14 mouse cellular contexts compared by ENCODE assay signal in the genomic region with DNA sequence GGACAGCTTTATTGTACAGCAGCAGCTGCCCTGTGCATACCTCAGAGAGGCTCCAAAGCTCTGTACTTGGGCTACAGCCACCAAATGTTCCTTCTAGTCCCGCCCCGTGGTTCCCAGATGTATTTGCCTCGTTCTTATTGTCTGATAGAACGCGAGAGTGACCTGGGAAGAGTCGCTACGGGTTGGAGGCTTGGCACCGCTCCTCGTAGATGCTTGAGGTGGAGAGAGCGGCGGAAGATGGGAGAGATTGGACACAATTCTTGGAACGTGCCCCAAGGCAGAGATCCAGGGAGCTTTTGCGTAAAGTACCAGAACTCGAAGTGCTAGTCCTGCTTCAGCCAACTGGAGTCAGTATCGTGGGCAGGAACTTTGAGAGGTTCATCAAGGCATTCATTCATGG. TPM values are rescaled to one million over a fixed set of nuclear protein-coding genes. Genes with fewer than 3 reads are reported as not detected.
"Had no signal": no experiment of that assay in that cellular context is flagged by ENCODE, and none has a peak within 500 bp of the region (broad histone marks: within the 10 kb centered on the region; RNA-seq: fewer than 3 reads in every experiment).

No protein-coding gene starts in this region.

- H3K4me2 ChIP-seq: limb, embryonic 13.5 days; midbrain, embryonic 13.5 days had no signal

- ATAC-seq: lung, postnatal 0 days; midbrain, embryonic 13.5 days had no signal

- H3K27ac ChIP-seq: limb, embryonic 13.5 days; liver, embryonic 14.5 days; midbrain, embryonic 13.5 days had no signal

- DNase-seq: kidney, postnatal 10 days; kidney, postnatal 4 days; left cerebral cortex, postnatal 4 days; lung, adult 2 months; lung, postnatal 36 days; right cerebral cortex, postnatal 25 days; thymus, adult 18-20 months; thymus, postnatal 25 days had no signal

- H3K27me3 ChIP-seq: limb, embryonic 13.5 days; midbrain, embryonic 13.5 days had no signal

- H3K9ac ChIP-seq: limb, embryonic 13.5 days; liver, embryonic 14.5 days; midbrain, embryonic 13.5 days had no signal

- H3K4me3 ChIP-seq: limb, embryonic 13.5 days; midbrain, embryonic 13.5 days had no signal

- H3K36me3 ChIP-seq: limb, embryonic 13.5 days; midbrain, embryonic 13.5 days had no signal

- H3K9me3 ChIP-seq: limb, embryonic 13.5 days; midbrain, embryonic 13.5 days had no signal

RNA-seq across cellular contexts. Expression of a gene that starts 36.8 kb away (rescaled TPM):
- total RNA-seq: megakaryocyte progenitor cell, adult 5-6 weeks had no signal
- polyA plus RNA-seq: small intestine, adult 2 months had no signal
